Mouse (Mus musculus) cortical plate, adult 2 months (tissue): Measurements from ENCODE around the gene Tsen15.
"Not testable (repeated sequence)": the region's sequence is repeated elsewhere in the genome, so short reads cannot be mapped to it uniquely, and the experiment has no call there.

Experiments used
- CTCF ChIP-seq: fragments of 200-500 bp; IDR thresholded peaks from 2 replicates; pipeline ENCODE4 v1.5.1; 2011; ENCODE audit warnings: mild to moderate bottlenecking, control low read depth, low read length; ENCODE audit not compliant: insufficient read depth; ENCODE audit errors: extremely low read depth
- POLR2A ChIP-seq: fragments of 200-500 bp; IDR thresholded peaks from 2 replicates; pipeline ENCODE4 v1.6.1; 2011; ENCODE audit warnings: mild to moderate bottlenecking, low read length, control low read depth; ENCODE audit not compliant: insufficient read depth; ENCODE audit errors: extremely low read depth

GRCm38 (mm10) chr1:152385693-152386092 lies 795 bp downstream of the Tsen15 start:
- TF ChIP-seq CTCF, POLR2A: not testable (repeated sequence)
